Mouse (Mus musculus): ENCODE measurements around the gene Ankrd54.
A peak's percentile ranks its signal among the peaks of the same experiment; 100 is the strongest.
"Not testable (repeated sequence)": the region's sequence is repeated elsewhere in the genome, so short reads cannot be mapped to it uniquely, and the experiment has no call there.

The Ankrd54 gene

DNA sequence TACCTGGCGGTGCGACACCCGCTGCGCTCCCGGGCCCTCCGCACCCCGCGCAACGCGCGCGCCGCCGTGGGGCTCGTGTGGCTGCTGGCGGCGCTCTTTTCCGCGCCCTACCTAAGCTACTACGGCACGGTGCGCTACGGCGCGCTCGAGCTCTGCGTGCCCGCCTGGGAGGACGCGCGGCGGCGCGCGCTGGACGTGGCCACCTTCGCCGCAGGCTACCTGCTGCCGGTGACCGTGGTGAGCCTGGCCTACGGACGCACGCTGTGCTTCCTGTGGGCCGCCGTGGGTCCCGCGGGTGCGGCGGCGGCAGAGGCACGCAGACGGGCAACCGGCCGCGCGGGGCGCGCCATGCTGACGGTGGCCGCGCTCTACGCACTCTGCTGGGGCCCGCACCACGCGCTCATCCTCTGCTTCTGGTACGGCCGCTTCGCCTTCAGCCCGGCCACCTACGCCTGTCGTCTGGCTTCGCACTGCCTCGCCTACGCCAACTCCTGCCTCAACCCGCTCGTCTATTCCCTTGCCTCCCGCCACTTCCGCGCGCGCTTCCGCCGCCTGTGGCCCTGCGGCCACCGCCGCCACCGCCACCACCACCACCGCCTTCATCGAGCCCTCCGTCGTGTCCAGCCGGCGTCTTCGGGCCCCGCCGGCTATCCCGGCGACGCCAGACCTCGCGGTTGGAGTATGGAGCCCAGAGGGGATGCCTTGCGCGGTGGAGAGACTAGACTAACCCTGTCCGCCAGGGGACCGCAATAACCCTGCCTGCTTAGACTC lies 19.8 kb downstream of the Ankrd54 start:
- DNase-seq (ENCODE audit: low read depth): no peak

DNA sequence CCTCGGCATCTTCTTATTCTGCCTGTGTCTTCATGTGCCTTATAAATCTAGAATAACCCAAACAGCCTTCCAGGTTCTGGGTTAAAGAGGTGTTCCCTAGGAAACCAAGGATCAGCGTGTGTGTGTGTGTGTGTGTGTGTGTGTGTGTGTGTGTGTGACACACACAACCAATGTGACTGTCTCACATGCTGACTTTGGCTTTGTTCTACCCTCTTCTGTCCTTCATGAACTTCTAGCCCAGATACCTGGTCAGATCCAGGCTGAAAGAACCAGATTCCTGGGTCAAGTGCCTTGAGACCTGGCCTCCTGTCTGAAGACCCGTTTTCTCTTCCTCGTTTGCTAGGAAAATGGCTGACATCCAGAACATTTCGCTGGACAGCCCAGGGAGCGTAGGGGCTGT lies 21.1 kb downstream of the Ankrd54 start, which contains the start of gene Galr3:
Gene Galr3, plus strand, starts transcription at position 301 of the 400 bp plus-strand sequence.
- no peak for DNase-seq (ENCODE audit: low read depth)

DNA sequence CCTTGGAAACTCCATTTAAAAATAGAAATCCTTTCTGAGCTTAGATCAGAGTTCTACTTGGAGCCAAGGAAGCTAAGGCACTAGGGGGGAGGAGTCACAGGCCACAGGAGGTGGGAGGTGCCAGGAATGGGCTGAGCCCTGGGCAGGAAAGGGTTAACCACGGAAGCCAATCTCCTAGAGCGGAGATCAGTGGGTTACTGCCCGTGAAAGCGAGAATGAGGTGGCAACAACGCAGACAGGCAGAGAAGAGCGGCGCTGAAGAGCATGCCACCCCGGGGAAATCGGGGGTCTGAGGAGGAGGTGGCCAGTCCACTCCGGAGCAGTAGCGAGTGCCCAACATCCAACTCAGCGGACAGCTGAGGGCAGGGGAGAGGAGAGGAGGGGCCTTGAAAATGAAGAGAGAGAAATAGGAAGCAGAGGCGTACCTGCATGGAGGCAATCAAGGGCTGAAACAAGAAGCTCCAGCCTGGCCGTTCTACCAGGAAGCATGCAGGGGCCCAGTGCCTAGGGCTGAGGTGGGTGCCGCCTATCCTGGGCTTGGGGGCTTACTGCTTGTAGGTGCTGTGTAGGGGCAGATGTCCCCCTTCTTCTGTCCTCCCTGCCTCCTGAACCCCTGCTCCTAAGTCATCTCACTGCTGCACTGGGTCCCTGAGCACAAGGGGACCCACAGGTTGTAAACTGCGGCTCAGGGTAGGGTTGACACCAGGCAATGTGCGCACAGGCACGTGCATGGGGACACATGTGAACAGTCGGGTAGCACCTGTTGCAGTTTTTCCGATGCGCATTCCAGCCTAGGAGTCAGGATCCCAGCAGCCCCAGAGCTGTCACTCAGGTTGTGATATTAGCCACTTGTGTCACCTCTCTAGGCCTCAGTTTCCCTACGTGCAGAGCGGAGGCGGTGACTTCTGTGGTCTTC lies 21.9 kb downstream of the Ankrd54 start:
- no peak for DNase-seq (ENCODE audit: low read depth)

DNA sequence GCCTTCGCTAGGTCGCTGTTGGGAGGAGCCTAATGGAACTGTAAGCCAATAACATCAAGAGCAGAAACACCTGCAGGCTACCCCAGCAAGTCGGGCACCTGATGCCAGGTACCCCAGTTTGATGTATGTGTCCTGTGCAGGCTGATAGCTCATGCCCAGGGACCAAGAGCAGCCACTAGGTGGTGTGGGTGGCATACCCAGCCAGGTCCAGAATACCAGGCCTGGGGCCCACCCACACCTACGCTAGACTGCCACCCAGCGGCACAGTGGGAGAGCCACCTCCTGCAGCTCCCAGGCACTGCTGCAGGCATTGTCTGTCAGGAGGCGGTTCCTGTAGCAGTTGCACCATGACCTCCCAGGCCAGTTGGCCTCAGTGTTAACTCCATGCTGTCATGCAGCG lies 23.8 kb downstream of the Ankrd54 start:
- peak; percentile 90 for DNase-seq (ENCODE audit: low read depth)

DNA sequence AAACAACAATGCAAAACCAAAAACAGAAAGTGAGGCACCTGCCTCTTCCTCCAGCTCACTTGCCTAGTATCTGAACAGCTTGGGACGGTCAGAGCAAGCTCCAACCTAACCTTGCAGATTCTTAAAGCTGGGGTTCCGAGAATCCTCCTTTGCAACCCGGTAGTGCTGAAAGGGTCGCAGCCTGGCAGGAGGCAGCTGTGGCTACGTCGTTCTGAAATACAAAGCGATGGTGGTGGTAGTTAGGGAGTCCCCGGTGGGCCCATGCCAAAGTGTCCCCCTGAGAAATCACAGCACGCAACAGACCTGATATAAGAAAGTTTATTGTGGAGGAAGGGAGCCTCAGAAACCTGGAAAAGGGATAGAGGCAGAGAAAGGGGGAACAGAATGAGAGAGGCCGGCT lies 24.4 kb downstream of the Ankrd54 start:
- DNase-seq (ENCODE audit: low read depth): no peak

DNA sequence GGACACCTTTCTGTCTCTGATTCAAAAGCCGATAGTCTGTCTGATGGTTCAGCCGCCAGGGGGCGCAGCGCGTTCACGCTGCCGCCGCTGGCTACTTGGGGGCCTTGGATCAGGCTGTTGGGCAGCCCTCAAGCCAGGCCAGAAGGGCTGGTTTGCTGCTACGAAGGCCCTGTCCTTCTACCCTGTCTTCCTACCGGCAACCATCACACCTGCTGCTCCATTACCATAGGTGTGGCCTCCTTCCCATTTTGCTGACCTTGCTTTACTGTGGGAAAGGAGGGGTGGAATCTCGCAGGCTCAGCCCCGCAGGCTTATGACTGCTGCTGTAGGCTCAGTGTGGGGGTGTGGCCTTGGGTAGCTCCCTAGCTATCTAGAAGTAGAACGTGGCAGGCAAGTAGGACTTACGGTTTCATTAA lies 24.8 kb downstream of the Ankrd54 start:
- DNase-seq (ENCODE audit: low read depth): peak; percentile 74

DNA sequence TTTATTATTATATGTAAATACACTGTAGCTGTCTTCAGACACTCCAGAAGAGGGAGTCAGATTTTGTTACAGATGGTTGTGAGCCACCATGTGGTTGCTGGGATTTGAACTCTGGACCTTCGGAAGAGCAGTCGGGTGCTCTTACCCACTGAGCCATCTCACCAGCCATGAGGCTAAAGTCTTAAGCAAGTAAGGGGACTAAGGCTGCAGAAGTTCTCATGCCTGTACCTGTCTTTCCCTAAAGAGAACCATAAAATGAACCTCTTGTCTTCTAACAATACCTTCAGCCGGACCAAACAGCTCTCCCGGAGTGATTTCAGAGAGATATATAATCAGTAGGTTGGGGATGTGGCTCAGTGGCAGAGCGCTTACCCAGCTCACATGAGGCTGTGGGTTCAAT lies 30.8 kb downstream of the Ankrd54 start:
- not testable (repeated sequence) for DNase-seq (ENCODE audit: low read depth)

DNA sequence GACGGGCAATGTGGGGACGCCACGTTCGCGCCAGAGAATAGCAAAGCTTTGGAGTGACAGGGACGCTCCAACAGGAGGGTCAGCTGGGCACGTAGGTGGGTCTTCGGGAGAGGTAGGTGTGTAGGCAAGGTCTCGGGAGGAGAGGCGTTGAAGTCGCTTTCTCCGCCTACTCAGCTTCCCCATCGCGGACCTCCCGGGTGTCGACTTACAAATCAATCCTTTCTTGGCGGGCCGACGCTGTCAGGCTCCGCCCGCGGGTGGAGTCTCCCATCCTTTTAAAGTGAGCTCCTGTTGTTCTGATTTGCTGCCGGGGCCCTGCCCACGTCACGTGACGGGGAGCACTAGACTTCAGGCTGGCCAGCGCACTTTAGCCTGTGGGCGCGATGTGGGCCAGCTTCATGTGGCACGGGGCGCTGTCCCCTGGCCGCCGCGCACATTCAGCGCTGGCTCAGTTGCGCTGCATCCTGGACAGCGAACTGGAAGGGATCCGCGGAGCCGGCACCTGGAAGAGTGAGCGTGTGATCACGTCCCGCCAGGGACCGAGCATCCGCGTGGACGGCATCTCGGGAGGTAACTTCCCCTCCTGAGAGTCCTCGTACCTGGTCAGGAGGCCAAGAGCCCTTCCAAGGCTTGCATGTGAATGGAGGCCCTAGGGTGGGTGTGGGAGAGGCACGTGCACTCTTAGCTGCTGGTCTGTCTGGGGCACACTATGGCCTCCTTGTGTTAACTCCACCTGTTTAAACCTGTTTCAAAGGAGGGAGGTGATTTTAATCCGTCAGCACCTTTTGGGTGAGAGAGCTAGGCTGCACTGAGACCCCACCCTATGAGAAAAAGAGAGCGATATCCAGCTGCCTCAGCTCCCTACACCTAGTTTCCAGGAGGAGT lies 31.9 kb downstream of the Ankrd54 start:
- DNase-seq (ENCODE audit: low read depth): peak; percentile 79

DNA sequence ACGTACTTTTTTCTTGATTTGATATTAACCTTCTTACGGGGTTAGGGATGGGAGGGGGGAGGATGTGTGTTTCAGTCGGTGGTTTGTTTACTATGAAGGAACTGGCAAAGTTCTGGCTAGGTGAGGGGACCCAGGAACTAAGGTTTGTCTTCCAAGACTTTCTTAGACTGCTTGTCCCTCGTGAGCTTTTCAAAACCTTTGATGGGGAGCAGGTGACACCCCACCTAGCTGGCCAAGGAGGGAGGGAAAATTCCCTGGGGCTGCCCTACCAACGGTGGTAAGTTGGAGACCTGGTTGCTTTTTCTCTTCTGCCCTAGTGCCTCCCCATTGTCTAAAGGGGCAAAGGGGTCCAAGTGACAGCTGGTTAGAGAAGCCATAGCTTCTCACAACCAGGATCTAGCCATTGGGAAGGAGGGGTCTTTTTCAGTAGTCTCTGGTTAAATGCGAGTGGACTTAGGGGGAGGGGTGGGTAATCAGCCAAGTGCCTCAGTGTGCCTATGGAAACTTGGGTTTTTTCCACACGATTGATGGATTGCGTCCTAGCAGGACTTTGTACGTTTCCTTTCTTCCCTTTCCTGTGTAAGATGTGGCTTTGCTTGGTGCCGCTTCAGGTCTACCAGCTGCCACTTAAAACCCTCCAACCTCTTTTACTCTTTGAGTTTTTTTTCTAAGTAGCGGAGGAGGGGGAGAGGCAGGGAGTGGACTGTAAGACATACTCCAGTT lies 33.0 kb downstream of the Ankrd54 start:
- DNase-seq (ENCODE audit: low read depth): no peak

DNA sequence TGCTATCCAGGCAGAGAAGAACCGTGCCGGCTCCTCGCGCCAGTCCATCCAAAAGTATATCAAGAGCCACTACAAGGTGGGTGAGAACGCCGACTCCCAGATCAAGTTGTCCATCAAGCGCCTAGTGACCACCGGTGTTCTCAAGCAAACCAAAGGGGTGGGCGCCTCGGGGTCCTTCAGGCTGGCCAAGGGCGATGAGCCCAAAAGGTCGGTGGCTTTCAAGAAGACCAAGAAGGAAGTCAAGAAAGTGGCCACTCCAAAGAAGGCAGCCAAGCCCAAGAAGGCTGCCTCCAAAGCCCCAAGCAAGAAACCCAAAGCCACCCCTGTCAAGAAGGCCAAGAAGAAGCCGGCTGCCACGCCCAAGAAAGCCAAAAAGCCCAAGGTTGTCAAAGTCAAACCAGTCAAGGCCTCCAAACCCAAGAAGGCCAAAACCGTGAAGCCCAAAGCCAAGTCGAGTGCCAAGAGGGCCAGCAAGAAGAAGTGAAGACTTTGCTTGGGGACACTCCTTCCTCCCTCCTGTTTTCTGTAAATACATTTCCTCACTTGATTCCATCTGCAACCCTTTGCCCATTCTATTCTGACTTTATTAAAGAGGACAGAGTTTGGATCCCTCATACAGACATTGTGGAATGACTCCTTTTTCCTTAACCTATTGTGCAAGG lies 33.7 kb downstream of the Ankrd54 start:
- DNase-seq (ENCODE audit: low read depth): no peak

DNA sequence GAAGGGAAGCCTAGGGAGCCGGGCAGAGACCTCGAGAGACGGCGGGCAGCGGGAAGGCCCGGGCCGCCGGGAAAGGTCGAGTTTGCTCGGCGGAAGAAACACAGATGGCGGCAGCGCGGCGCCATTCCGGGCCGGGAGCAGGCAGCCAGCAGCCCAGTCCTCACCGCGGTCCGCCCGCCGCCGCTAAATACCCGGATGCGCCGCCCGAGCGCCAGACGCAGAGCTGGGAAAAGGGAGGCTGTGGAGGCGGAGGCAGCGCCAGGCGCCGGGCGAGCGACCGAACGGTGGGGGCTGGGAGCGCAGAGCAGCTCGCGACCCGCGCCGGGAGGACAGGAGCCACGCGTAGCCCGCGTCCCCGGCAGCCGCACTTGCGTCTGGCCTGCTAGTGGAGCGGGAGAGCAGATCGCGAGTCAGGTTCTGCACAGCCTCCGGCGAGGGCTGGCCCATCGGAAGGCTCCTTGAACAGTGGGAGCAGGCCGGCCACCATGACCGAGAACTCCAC lies 34.4 kb downstream of the Ankrd54 start, which contains the start of gene H1f0:
Gene H1f0, plus strand, starts transcription at position 214 of the 502 bp plus-strand sequence.
- DNase-seq (ENCODE audit: low read depth): peak; percentile 58

DNA sequence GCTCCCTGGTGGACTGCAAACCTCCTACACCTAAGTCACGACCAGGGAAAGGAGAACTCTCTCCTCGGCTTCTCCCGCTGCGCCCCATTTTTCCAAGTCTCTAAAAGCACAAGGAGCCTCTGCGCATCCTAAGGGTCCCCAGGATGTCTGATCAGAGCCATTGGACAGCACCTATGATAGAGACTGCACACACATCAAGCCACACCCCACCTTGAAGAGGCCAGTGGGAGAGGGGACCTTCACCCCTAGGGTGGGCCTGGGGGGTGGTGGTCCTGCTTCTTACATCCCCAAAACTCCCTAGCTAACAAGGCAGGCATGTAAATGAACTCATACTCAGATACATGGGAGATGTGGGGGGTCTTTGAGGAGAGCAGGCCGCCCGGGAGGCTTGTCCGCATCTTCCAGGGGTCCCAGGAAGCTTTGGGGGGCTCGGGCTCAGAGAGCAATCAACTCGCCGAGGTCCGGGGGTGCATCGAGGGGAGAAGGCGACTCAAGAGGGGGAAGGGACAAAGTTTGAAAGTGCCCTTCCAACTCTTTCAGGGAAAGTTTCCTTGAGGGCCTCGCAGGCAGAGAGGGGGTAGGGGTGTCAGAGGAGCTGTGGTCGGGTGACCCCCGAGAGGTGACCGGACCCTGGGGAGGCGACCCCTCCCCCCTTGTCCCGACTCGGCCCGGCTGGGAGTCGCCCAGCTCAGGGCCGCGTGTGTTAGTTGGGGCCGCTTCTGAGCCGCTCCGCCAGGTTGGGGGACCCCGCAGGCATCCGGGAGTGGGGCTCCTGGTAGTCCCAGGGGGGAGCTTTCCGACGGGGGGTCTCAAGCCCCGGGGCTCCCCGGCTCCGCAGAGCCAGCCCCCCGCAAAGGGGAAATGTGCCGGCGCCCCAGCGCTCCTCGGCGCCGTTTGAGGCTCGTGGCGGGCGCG lies 35.1 kb downstream of the Ankrd54 start:
- DNase-seq (ENCODE audit: low read depth): no peak

DNA sequence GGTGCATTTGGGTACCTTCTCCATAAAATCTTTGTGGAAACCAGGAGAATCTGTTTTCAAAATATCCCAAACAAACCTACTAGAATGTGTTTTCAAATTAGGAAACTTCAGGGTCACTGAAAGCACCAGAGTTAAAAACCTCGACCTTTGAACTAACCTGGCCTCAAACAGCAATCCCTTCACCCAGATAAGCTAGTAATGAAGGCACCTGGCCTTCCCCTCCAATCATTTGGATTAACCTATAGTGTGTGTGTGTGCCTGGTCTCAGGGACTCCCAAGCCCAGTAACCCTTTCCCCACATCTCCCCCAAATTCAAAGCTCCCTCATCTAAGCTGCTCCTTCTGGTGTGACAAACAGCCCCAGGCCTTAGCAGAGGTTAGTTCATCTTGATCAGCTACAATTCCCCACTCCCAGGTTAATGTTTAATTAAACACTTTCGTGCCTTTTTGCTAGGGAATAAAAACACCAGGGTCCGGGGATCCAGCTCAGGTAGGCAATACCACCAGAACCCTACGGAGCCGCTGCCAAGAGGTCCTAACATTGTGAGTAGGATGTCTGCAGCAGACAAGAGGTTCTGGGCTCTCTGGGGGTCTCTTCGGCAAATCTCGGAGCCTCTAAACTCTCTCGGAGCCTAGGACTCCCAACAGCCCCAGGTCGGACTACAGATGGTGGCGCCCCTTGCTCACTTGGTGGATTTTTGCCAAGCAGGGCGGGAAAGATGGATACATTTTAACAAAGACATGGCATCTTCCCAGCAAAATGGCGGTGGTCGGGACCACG lies 36.0 kb downstream of the Ankrd54 start:
- DNase-seq (ENCODE audit: low read depth): no peak

DNA sequence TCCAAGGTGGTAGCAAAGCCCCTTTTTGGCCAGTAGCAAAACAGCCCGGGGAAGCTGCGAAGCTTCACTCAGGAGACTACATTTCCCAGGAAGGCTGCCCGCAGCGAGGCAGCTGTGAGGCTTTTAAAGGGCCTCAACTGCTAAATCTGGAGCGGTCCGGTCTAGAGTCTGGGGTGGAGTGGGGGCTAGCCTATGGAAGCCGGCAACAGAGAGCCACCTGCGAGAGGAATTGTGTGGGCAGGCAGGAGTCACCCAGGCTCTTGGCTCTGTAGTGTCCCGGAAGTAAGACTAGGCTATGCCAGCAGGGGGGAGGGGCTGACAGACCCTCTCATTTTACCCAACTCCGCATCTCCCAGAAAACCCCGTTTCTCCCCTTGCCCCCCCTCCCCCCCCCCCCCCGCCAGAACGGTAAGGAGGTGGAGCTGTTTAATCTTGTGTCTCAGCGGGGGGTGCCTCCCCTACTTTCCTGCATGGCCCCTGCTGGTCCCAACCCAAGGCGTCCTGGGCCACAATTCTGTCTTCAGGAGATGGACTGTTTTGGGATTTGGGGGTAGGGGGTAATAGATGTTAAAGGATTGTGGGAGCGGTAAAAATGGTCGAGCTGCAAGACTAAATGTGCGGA lies 36.9 kb downstream of the Ankrd54 start:
- no peak for DNase-seq (ENCODE audit: low read depth)

DNA sequence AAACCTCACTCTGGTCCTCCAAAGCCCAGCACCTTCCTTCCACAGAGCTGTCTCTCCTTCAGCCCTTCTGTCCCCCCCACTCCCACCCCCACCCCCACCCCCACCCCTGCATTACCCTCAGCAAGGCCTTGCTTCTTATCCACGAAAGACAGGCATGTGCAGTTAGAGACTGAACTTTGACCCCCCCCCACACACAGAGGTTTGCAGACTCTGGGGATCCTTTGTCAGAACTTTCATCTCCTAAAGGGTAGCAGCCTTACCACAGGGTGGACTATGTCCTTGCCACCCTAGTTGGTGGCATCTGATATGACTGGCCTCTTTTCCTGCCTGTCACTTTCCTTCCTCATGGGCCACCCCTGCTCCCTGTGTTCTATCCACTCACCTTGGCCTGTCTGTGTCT lies 39.3 kb downstream of the Ankrd54 start:
- DNase-seq (ENCODE audit: low read depth): no peak

DNA sequence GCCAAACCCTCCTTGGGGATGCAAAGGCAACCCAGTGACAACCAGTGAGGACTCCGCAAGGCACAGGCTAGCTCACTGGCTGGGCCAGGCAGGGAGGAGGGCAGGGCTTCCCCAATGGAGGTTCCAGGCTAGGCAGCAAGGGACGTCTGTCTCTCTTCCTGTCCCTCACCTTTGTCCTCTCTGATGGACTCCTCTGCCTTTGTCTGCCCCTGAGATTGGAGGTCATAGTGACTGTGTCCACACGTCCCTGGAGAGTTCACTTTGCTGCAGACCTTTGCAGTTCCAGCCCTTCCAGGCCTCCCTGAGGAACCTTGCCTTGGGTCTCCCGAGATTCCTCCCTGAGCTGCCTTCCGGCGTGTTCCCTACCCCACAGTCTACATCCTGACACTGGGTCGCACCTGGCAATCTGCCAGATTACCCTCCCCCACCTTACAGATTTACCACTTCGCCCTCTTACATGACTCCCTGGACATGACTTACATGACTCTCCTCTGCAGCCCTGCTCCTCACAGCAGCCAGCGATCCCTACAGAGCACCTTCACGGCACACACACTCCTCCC lies 39.9 kb downstream of the Ankrd54 start:
- DNase-seq (ENCODE audit: low read depth): no peak

DNA sequence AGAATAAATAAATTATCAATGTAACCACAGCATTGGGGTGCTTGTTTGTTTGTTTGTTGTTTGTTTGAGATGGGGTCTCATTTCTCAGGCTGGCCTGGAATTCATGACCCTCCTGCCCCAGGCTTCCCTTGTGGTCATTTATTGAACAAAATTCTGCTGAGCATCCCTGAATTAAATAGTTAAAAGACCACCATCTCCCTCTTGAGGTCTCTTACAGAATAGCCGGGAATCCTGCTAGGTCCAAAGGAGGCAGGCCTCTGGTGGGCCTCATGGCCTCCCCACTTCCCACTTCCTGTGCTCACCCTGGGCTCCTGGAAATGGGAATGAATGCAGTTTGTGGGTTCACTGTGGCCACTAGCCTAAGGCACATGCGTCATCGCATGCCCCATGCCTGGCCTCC lies 43.8 kb downstream of the Ankrd54 start:
- DNase-seq (ENCODE audit: low read depth): no peak

DNA sequence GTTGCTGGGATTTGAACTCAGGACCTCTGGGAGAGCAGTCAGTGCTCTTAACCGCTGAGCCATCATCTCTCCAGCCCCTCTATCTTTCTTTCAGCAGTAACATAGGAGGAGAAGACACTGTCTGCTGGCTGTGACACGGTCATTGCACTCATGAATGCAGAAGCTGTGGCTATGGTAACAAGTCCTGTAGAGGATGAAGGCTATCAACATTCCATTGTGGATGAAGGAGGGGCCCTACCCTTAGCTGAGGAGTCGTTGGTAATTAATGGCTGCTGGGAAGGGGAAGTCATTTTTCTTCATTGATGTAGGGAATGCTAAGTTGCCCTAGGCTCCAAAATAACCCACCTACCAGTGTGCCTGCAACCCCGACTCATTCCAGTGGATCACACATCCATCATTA lies 44.5 kb downstream of the Ankrd54 start:
- no peak for DNase-seq (ENCODE audit: low read depth)
